Mouse (Mus musculus) embryonic facial prominence, embryonic 14.5 days (tissue): ENCODE measurements at regions not wholly inside any gene's neighbourhood (a gene's known extent, or its start where the extent isn't known, plus 50 kb on each side); places are given as distances from the start of the nearest gene placed in this dataset.

Source experiments
- ATAC-seq: fragments of 200-750 bp; cut with Nextera tagmentation; 2 replicates; pipeline ENCODE4 v1.8.0; 2017; ENCODE audit warnings: low read depth, moderate number of reproducible peaks, moderate TSS enrichment
- DNase-seq: peaks from one replicate; pipeline ENCODE4 v3.0.0-alpha.2; 2015; ENCODE audit warnings: low spot score
- H3K27ac ChIP-seq: fragments of 300-500 bp; sonication (generic); replicated peaks from 2 replicates; pipeline ENCODE4 v1.5.1; 2014; ENCODE audit warnings: low read depth, mild to moderate bottlenecking, low read length, moderate library complexity
- H3K27me3 ChIP-seq: fragments of 300-500 bp; sonication (generic); replicated peaks from 2 replicates; pipeline ENCODE4 v1.6.1; 2014; ENCODE audit warnings: low read length; ENCODE audit not compliant: control insufficient read depth, insufficient read depth
- H3K36me3 ChIP-seq: fragments of 300-500 bp; sonication (generic); 2 replicates; pipeline ENCODE4 v1.6.1; 2014; ENCODE audit warnings: low read length, mixed read lengths; ENCODE audit not compliant: control insufficient read depth, insufficient read depth
- H3K4me1 ChIP-seq: fragments of 300-500 bp; sonication (generic); 2 replicates; pipeline ENCODE4 v1.6.1; 2014; ENCODE audit warnings: antibody characterized with exemption, low read length; ENCODE audit not compliant: control insufficient read depth, insufficient read depth
- H3K4me2 ChIP-seq: fragments of 300-500 bp; sonication (generic); 2 replicates; pipeline ENCODE4 v1.6.1; 2014; ENCODE audit warnings: low read depth, mild to moderate bottlenecking, low read length, moderate library complexity, mixed read lengths
- H3K4me3 ChIP-seq: fragments of 300-500 bp; sonication (generic); 2 replicates; pipeline ENCODE4 v1.5.1; 2014; ENCODE audit warnings: low read depth, mild to moderate bottlenecking, low read length
- H3K9ac ChIP-seq: fragments of 300-500 bp; sonication (generic); 2 replicates; pipeline ENCODE4 v1.6.1; 2014; ENCODE audit warnings: low read depth, mild to moderate bottlenecking, low read length, moderate library complexity, mixed read lengths
- H3K9me3 ChIP-seq: fragments of 300-500 bp; sonication (generic); 2 replicates; pipeline ENCODE4 v1.6.1; 2016; ENCODE audit warnings: low read length; ENCODE audit not compliant: control insufficient read depth
- WGBS: fragments of 180-500 bp; shearing (Covaris S2); extraction: QIAGEN DNeasy Blood & Tissue Kit; methylation state at CpG from one replicate; pipeline ENCODE4 v1.1.7; 2014; 5-methylcytosine and 5-hydroxymethylcytosine counted together

DNA sequence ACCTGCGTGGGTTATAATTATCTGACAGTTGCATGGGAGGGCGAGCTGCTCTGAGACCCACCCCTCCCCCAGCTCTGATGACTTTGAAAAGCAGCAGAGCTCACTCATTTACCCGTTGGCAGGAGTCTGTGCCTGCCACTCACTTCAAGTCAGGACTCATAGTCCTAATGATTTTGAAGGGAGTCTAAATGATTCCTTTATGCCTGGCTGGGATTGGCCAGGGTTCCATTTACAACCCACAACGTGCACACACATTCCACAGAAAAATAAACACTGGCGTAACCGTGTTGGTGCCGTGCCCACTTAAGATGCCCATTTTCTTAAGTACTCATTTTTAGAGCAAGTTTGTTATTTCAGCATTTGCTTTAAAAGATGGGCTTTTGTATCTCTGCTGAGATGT, 266.8 kb upstream of the Runx1 start:
- peaks cover 12% of the 10 kb centered on the region for H3K4me1 ChIP-seq
- DNase-seq (peak; percentile 88), ATAC-seq (peak; percentile 87)
- no peaks in the 10 kb centered on the region for H3K36me3 ChIP-seq
- WGBS: 25% methylated on average over 7 of the region's 7 CpGs
- H3K27ac ChIP-seq: peak overlapping the region; percentile 84
- no peaks in the 10 kb centered on the region for H3K27me3 ChIP-seq
- H3K4me2 ChIP-seq: peak overlapping the region; percentile 31
- no peak overlapping the region for H3K9ac ChIP-seq
- no peaks in the 10 kb centered on the region for H3K9me3 ChIP-seq
- H3K4me3 ChIP-seq: no peak overlapping the region

DNA sequence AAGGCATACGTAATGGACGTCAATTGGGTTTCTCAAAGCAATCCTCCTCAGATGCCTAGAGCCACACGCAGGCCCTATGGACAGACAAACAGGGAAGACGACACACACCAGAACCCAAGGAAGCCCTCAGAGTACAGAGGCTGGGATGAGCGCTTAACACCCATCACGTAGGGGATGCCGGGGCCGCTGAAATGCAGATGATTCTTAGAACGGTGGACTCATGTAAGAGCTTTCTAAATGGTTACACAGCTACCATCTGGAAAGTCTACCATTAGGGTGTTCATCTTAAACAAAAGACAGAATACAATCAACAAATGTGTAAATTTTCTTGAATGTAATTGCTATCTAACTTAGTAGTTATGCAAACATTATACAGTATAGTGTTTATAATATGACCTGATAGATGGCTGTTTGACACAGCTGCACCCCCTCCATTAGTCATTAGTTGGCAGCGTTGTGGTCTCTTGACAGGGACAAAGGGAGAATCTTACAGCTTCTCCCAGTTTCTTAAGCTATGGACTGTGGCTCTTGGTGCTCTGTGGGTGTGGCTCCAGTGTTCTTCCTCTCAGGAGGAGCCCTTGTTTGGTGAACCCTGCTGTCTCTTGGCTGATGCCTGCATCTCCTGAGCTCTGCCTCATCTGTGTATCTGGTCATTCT, 259.4 kb upstream of the Runx1 start:
- 93% methylated on average over 10 of the region's 10 CpGs for WGBS
- no peaks in the 10 kb centered on the region for H3K27me3 ChIP-seq
- 0 out of 2 replicates have a peak, but pooled peaks cover 8% of the 10 kb centered on the region for H3K4me1 ChIP-seq
- H3K4me2 ChIP-seq: no peak overlapping the region
- no peaks in the 10 kb centered on the region for H3K36me3 ChIP-seq
- H3K4me3 ChIP-seq: no peak overlapping the region
- H3K9me3 ChIP-seq: no peaks in the 10 kb centered on the region
- no peak overlapping the region for H3K9ac ChIP-seq
- DNase-seq: no peak
- H3K27ac ChIP-seq: 0 out of 2 replicates have a peak overlapping the region, but pooled peaks have one; percentile 2
- no peak for ATAC-seq

DNA sequence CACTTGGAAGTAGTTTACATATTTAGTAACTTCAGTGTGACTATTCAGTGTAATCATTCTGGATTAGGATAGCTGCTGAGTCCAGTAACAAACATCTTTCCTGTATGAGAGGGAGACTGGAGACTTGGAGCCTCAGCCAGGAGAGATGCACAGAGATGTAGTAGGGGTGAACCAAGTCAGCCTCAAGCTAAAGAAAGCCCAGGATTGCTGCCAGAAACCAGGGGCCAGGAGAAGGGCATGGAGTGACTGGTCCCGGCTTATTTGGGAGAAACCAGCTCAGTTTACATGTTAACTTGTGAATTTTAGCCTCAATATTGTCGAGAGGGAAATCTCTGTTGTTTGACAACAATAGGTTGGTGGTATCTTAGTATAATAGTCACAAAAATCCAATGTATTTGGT, 257.8 kb upstream of the Runx1 start:
- no peaks in the 10 kb centered on the region for H3K27me3 ChIP-seq
- WGBS: 60% methylated on average over 2 of the region's 2 CpGs
- H3K27ac ChIP-seq: no peak overlapping the region
- H3K36me3 ChIP-seq: no peaks in the 10 kb centered on the region
- no peak overlapping the region for H3K9ac ChIP-seq
- ATAC-seq (no peak), DNase-seq (no peak)
- H3K4me1 ChIP-seq: peaks cover 18% of the 10 kb centered on the region; the same call in 1 of the 2 replicates
- H3K4me3 ChIP-seq: no peak overlapping the region
- no peaks in the 10 kb centered on the region for H3K9me3 ChIP-seq
- H3K4me2 ChIP-seq: no peak overlapping the region

DNA sequence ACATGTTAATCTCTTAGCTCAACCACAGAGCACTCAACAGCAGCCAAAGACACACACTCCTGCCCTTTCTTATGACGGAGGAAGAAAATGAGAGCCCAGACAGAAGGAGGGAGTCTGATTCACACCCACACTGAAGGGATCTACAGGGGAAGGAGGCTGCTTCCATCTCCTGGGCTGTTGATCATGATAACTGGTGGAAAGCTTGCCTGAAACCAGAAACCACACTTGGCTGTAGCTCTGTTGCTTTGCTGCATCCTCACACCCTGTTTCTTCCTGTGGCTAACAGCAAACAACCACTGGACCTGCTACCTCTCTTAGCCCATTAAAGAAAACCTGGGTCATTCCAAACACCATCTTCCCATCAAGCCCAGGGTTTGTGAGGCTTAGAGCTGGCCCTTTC, 257.2 kb upstream of the Runx1 start:
- H3K27me3 ChIP-seq: no peaks in the 10 kb centered on the region
- H3K4me1 ChIP-seq: peaks cover 18% of the 10 kb centered on the region; the same call in 1 of the 2 replicates
- H3K27ac ChIP-seq: no peak overlapping the region
- no peak overlapping the region for H3K4me3 ChIP-seq
- H3K4me2 ChIP-seq: no peak overlapping the region
- H3K9ac ChIP-seq: no peak overlapping the region
- DNase-seq (no peak), ATAC-seq (no peak)
- no peaks in the 10 kb centered on the region for H3K9me3 ChIP-seq
- WGBS: 53% methylated on average over 1 of the region's 1 CpGs
- H3K36me3 ChIP-seq: no peaks in the 10 kb centered on the region

DNA sequence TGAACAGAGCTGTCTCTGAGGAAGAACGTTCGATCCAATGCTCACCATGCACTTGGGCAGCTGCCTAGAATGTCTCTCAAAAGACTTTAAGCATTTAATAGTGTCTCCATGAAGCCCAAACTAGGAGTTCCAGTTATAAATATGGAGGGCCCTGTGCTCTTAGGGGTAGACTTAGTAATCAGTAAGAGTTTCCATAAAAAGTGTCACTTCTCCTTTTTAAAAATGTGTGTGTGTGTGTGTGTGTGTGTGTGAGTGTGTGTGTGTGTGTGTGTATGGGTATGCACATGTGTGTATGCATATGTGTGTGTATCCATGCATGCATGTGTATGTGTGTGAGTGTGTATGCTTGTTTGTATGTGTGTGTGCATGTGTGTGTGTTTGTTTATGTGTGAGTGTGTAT, 255.6 kb upstream of the Runx1 start:
- no peaks in the 10 kb centered on the region for H3K36me3 ChIP-seq
- H3K4me2 ChIP-seq: no peak overlapping the region
- no peak overlapping the region for H3K4me3 ChIP-seq
- H3K27ac ChIP-seq: no peak overlapping the region
- no peaks in the 10 kb centered on the region for H3K9me3 ChIP-seq
- no peaks in the 10 kb centered on the region for H3K27me3 ChIP-seq
- no peak overlapping the region for H3K9ac ChIP-seq
- WGBS: 67% methylated on average over 2 of the region's 2 CpGs
- ATAC-seq: no peak
- H3K4me1 ChIP-seq: peaks cover 13% of the 10 kb centered on the region; the same call in 1 of the 2 replicates
- no peak for DNase-seq

DNA sequence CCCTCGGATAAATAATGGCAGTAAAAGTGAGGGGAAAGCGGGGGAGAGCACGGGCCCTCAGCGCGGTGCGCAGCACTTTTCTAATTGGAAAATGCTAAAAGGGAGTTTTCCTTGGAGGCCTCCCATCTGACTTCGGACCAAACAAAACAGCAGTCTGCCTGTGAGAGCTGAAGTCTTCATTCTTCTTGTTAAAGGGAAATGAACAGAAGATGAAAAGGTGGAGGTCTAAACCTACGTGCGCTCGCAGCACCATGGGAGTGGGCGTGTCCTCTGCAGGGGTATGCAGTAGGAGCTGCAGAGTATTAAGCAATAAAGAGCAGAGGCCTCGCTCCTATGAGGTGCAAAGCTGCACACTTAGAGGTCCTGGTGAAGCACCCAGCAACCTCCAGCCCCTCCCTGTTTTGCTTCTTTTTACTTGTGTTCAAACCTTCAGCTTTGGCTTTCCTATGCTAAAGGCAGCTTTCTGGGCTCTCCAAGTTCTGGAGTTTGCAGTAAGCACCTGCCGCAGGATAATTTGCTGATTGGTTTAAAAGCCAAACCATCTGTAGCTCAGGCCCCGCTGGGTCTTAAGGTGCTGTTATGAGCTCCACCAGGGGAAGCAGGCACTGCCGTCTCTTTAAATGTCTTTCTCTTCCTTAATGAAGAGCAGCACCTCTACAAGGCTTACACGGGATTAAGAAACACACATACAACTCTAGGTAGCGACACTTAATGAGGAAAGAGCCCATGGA, 253.9 kb upstream of the Runx1 start:
- Histone ChIP-seq H3K27ac (peak overlapping the region; percentile 74), H3K4me2 (peak overlapping the region; percentile 43), H3K36me3 (no peaks in the 10 kb centered on the region), H3K4me1 (peaks cover 10% of the 10 kb centered on the region; the same call in 1 of the 2 replicates), H3K9me3 (no peaks in the 10 kb centered on the region), H3K9ac (no peak overlapping the region; the same call in 1 of the 2 replicates), H3K4me3 (peak overlapping the region; percentile 4; the same call in 1 of the 2 replicates), H3K27me3 (no peaks in the 10 kb centered on the region)
- DNase-seq (peak; percentile 87), ATAC-seq (peak; percentile 85)
- 24% methylated on average over 17 of the region's 17 CpGs for WGBS

DNA sequence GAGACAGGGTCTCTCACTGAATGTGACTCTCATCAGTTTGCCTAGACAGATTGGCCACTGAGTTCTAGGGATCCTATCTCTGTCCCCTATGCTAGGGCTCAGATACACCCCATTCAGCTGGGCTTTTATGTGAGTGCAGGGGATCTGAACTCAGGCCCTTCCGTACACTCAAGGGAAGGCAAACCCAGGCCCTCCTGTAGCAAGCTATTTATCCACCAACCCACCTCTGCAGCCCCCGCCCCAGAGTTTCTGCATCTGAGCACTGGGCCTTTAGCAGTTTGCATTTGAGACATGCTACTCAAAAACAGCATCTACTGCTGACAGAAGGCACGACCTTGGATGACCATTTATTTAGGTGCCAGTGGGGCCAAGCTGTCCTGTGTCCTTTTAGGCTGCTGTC, 253.0 kb upstream of the Runx1 start:
- Histone ChIP-seq H3K4me1 (peaks cover 10% of the 10 kb centered on the region; the same call in 1 of the 2 replicates), H3K9ac (no peak overlapping the region), H3K27ac (peak overlapping the region; percentile 74), H3K9me3 (no peaks in the 10 kb centered on the region), H3K4me2 (peak overlapping the region; percentile 43), H3K4me3 (no peak overlapping the region), H3K27me3 (no peaks in the 10 kb centered on the region), H3K36me3 (no peaks in the 10 kb centered on the region)
- WGBS: 60% methylated on average over 3 of the region's 3 CpGs
- DNase-seq (no peak), ATAC-seq (no peak)

DNA sequence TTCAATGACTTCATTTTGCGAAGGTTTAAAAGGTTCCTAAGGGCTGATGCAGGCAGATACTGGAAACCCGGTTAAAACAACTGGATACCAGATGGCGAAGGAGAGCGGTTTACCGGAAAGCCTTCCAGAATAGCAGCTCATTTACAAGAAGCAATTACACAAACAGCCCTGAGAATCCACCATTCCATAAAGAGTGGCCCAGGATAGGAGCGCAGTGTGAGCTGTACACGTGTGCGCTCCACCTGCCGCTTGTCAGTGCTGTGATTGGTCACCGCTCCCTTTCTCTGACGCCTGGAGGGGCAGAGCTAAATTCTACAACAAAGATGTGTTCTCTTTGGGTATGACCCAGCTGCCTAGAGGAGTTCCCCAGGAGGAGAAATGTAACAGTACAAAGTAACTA, 249.5 kb upstream of the Runx1 start:
- WGBS: 64% methylated on average over 11 of the region's 11 CpGs
- peaks cover 10% of the 10 kb centered on the region; the same call in 1 of the 2 replicates for H3K4me1 ChIP-seq
- H3K36me3 ChIP-seq: no peaks in the 10 kb centered on the region
- no peak overlapping the region for H3K4me2 ChIP-seq
- H3K27me3 ChIP-seq: no peaks in the 10 kb centered on the region
- ATAC-seq: no peak
- H3K27ac ChIP-seq: no peak overlapping the region
- no peak overlapping the region for H3K9ac ChIP-seq
- H3K4me3 ChIP-seq: no peak overlapping the region
- no peak for DNase-seq
- no peaks in the 10 kb centered on the region for H3K9me3 ChIP-seq
